Mouse (Mus musculus) forebrain, postnatal 0 days (tissue): Measurements from ENCODE around the gene Agr2. TPM values are rescaled to one million over a fixed set of nuclear protein-coding genes. Genes with fewer than 3 reads are reported as not detected.

ENCODE experiments used
- ATAC-seq: fragments of 200-750 bp; cut with Nextera tagmentation; 2 replicates; pipeline ENCODE4 v1.8.0; 2017; ENCODE audit warnings: mild to moderate bottlenecking, moderate library complexity
- DNase-seq: peaks from one replicate; pipeline ENCODE4 v3.0.0-alpha.2; 2015
- H3K27ac ChIP-seq: fragments of 300-500 bp; sonication (generic); 2 replicates; pipeline ENCODE4 v1.5.1; 2014; ENCODE audit warnings: low read depth, mild to moderate bottlenecking, antibody characterized with exemption, low read length, moderate library complexity, mixed read lengths
- H3K27me3 ChIP-seq: fragments of 300-500 bp; sonication (generic); 2 replicates; pipeline ENCODE4 v1.6.1; 2014; ENCODE audit warnings: mild to moderate bottlenecking, low read length, mixed read lengths; ENCODE audit not compliant: insufficient read depth
- H3K36me3 ChIP-seq: fragments of 300-500 bp; sonication (generic); 2 replicates; pipeline ENCODE4 v1.6.1; 2014; ENCODE audit warnings: mild to moderate bottlenecking, moderate library complexity; ENCODE audit not compliant: insufficient read depth
- H3K4me1 ChIP-seq: fragments of 300-500 bp; sonication (generic); 2 replicates; pipeline ENCODE4 v1.6.1; 2014; ENCODE audit warnings: antibody characterized with exemption; ENCODE audit not compliant: insufficient read depth
- H3K4me2 ChIP-seq: fragments of 300-500 bp; sonication (generic); 2 replicates; pipeline ENCODE4 v1.6.1; 2014; ENCODE audit warnings: low read depth, mild to moderate bottlenecking, moderate library complexity
- H3K4me3 ChIP-seq: fragments of 300-500 bp; sonication (generic); 2 replicates; pipeline ENCODE4 v1.5.1; 2014; ENCODE audit warnings: low read depth, low read length, mixed read lengths
- H3K9ac ChIP-seq: fragments of 300-500 bp; sonication (generic); 2 replicates; pipeline ENCODE4 v1.6.1; 2014; ENCODE audit warnings: mild to moderate bottlenecking
- H3K9me3 ChIP-seq: fragments of 300-500 bp; sonication (generic); 2 replicates; pipeline ENCODE4 v1.6.1; 2016; ENCODE audit warnings: low read length
- CTCF ChIP-seq: sonication (generic); IDR thresholded peaks from 2 replicates; pipeline ENCODE4 v1.5.1; 2016; ENCODE audit warnings: antibody characterized with exemption, control low read depth, low read depth
- WGBS: fragments of 180-500 bp; shearing (Covaris S2); extraction: QIAGEN DNeasy Blood & Tissue Kit; methylation state at CpG from one replicate; pipeline ENCODE4 v1.1.7; 2014; 5-methylcytosine and 5-hydroxymethylcytosine counted together
- polyA plus RNA-seq: library from polyadenylated mRNA; unstranded; fragments of >200 nt; fragmentation: Nextera tagmentation; extraction: Ambion mirVana; gene quantifications from 2 replicates; pipeline ENCODE4 v1.2.1, GENCODE M21; 2015
- total RNA-seq: library from RNA; depleted of rRNA; stranded (reverse); fragments of >200 nt; gene quantifications from 2 replicates; pipeline ENCODE4 v1.2.3, GENCODE M21; 2014

Agr2 gene
- total and polyA plus RNA-seq, 2 experiments from 2014 or later = 0.21 TPM; not detected in 1

DNA sequence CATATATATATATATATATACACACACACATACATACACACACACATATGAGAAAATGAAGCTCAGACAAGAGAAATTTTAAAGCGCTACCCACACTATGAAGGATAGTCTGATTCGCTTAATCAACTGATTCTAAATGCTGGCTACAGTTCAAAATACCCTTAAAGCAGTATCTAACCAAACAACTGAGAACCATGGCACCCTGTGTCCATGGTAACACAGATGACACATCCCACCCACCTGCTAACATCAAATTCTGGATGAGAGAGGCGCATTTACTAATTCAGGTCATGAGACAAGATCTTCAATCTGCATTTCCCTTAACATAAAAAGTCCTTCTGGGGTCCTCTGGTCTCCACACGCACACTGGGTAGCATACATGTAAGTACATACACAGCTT is 33.4 kb downstream of the Agr2 start:
- Histone ChIP-seq H3K36me3 (peaks cover 6% of the 10 kb centered on the region), H3K4me3 (no peak overlapping the region), H3K27me3 (no peaks in the 10 kb centered on the region), H3K27ac (no peak overlapping the region), H3K9me3 (no peaks in the 10 kb centered on the region), H3K4me2 (no peak overlapping the region), H3K4me1 (no peaks in the 10 kb centered on the region), H3K9ac (no peak overlapping the region)
- DNase-seq = no peak
- 86% methylated on average over 4 of the region's 4 CpGs for WGBS
- ATAC-seq = no peak
- no peak for TF ChIP-seq CTCF

DNA sequence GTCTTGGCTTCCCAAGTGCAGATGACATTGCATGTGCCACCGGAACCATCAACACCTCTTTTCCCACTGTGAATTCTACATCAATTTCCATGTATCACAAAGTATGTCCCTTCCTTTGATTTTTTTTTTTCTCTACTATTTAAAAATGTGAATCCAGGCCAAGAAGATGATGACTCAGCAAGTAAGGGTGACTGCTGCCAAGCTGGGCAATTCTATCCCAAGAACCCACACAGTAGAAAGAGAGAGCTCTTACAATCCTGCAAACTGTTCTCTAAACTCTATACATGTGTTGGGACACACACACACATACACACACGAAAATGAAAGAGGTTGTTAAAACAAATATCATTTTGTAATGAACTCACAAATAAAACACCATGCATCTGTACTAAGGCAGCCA is 34.5 kb downstream of the Agr2 start:
- ATAC-seq (no peak), DNase-seq (no peak)
- 89% methylated on average over 2 of the region's 2 CpGs for WGBS
- no peak overlapping the region for H3K4me2 ChIP-seq
- no peaks in the 10 kb centered on the region for H3K36me3 ChIP-seq
- H3K9ac ChIP-seq = no peak overlapping the region
- H3K27me3 ChIP-seq = no peaks in the 10 kb centered on the region
- no peak overlapping the region for H3K27ac ChIP-seq
- H3K4me1 ChIP-seq = no peaks in the 10 kb centered on the region
- TF ChIP-seq CTCF = no peak
- H3K4me3 ChIP-seq = no peak overlapping the region
- H3K9me3 ChIP-seq = no peaks in the 10 kb centered on the region

DNA sequence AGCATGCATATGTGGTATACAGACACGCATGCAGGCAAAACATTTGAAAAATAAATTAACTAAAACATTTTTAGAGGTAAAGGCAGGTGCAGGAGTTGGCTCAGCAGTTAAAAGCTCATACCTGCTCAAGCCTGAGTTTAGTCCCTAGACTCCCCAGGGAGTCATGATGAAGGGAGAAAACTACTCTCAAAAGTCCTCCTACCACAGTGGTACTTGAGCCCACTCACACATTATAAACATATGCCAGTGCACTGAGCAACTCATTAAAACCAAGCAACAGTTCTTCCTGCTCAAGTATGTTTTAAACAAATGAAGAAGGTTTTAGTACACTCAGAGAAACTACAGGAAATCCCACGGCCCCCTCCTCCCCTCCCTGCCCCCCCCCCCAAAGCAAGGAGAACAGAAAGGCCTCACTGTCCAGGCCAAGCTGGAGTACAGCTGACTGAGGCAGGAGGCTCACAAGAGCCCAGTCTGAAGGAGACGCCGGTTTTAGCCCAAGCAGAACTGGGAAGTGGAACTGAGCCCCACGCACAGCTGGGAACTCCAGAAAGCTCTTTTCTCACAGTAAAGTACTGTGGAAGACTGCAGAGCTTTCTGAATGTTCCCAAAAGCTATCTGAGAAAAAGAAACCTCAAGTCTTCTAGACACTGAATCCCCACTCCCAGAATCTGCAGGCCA is 36.4 kb downstream of the Agr2 start:
- no peak for DNase-seq
- no peak overlapping the region for H3K27ac ChIP-seq
- 68% methylated on average over 5 of the region's 5 CpGs for WGBS

DNA sequence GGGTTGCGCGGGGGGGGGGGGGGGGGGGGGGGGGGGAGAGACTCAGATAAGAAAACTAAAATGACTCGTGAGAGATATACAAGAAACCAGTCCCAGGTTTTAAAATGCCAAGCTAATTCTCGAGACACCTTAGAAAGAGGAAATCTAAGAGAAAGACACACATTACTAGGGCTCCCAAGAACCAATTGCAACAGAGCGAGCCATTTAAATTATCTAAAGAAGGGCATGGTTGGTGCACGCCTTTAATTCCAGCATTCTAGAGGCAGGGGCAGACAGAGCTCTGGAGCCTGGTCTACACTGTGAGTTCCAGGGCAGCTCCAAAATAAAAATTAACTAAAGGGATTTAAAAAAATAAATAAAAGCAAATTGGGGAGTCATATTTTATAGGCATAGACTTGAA is 37.0 kb downstream of the Agr2 start:
- no peak for TF ChIP-seq CTCF
- Histone ChIP-seq H3K4me3 (no peak overlapping the region), H3K4me2 (no peak overlapping the region), H3K9me3 (no peaks in the 10 kb centered on the region), H3K27ac (no peak overlapping the region), H3K4me1 (no peaks in the 10 kb centered on the region), H3K27me3 (no peaks in the 10 kb centered on the region), H3K9ac (no peak overlapping the region), H3K36me3 (no peaks in the 10 kb centered on the region)
- WGBS = 86% methylated on average over 4 of the region's 6 CpGs
- ATAC-seq (no peak), DNase-seq (no peak)

More for the DNA sequence above, 36.4 kb downstream of the Agr2 start:
- ATAC-seq = peak; percentile 51
- no peaks in the 10 kb centered on the region for H3K9me3 ChIP-seq
- no peak for TF ChIP-seq CTCF
- H3K4me3 ChIP-seq = no peak overlapping the region
- H3K4me2 ChIP-seq = no peak overlapping the region
- H3K27me3 ChIP-seq = no peaks in the 10 kb centered on the region
- no peak overlapping the region for H3K9ac ChIP-seq
- no peaks in the 10 kb centered on the region for H3K4me1 ChIP-seq
- H3K36me3 ChIP-seq = no peaks in the 10 kb centered on the region

DNA sequence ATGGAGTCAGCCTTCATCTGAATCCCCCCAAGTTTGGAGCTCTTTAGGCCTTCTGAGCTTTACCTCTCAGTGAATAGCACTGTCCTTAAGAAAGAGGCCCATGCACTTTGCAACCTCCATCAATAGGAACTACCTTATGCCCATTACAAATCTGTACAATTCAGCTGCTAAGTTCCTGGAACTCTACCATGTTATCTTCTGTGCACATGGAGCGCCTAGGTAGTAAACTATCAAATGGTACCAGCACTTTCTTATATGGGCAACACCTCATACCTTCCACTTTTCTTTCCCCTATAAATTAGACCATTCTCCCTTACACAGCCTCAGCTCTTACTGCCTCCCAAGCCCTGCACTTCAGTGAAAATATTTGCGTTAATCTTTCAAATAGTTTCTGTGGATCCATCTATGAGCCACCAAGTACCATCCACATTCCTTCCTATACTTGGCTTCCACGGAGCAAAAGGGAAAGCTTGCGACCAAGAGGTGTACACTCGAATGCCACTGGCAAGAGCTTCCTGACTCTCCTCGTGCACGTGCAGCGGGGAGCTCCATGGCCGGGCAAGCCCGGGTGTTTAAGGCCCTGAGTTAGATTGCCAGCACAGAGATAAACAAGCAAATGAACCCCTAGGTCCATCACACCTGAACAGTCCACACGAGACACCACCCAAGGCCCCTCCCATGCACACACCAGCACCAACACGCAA is 38.1 kb downstream of the Agr2 start:
- DNase-seq (no peak), ATAC-seq (no peak)
- TF ChIP-seq CTCF = no peak
- Histone ChIP-seq H3K27me3 (no peaks in the 10 kb centered on the region), H3K36me3 (no peaks in the 10 kb centered on the region), H3K27ac (no peak overlapping the region), H3K4me1 (no peaks in the 10 kb centered on the region), H3K9me3 (no peaks in the 10 kb centered on the region), H3K4me3 (no peak overlapping the region), H3K4me2 (no peak overlapping the region), H3K9ac (no peak overlapping the region)
- WGBS = 93% methylated on average over 12 of the region's 12 CpGs

DNA sequence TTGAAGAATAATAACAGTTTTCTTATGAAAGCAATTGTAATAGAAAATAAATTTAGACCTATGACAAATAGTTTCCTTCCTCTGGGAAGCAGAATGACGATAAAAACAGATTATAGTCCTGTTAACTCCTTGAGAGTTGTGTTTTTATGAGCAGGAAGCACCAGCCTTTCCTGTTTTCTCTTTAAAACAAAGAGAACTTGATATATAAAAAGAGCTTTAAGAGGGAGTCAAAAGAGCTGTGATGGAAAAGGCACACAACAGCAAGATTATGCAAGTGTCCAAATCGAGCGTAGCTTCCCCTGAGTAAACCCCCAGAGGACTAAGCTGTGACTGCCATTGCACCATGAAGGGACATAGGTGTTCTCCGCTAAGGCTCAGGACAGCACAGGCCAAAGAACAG is 39.7 kb downstream of the Agr2 start:
- no peak overlapping the region for H3K27ac ChIP-seq
- 68% methylated on average over 4 of the region's 4 CpGs for WGBS
- no peaks in the 10 kb centered on the region for H3K36me3 ChIP-seq
- H3K9ac ChIP-seq = no peak overlapping the region
- no peaks in the 10 kb centered on the region for H3K4me1 ChIP-seq
- no peaks in the 10 kb centered on the region for H3K27me3 ChIP-seq
- DNase-seq = no peak
- no peaks in the 10 kb centered on the region for H3K9me3 ChIP-seq
- no peak; the same call in 1 of the 2 replicates for ATAC-seq
- TF ChIP-seq CTCF = no peak
- H3K4me3 ChIP-seq = no peak overlapping the region
- H3K4me2 ChIP-seq = no peak overlapping the region

DNA sequence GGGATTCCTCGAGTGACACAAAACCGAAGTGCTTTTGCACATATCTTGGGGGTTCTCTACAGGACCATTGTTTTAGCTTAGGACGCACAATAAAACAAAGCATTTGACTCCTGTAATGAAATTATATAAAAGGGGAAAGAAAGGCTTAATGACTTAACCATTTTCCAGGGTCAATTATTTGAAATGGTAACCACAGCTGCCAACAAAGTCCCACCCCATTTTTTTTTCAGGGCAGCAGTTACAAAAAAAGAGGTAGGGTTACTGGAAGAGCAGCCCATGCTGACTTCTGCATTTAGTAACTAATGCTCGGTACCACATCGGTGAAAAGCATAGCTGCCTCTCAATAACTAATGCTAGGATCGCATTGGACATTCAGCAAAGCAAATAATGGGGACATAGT is 42.8 kb downstream of the Agr2 start:
- H3K27ac ChIP-seq = no peak overlapping the region
- no peaks in the 10 kb centered on the region for H3K27me3 ChIP-seq
- H3K4me3 ChIP-seq = no peak overlapping the region
- H3K4me2 ChIP-seq = no peak overlapping the region
- no peak overlapping the region for H3K9ac ChIP-seq
- WGBS = 96% methylated on average over 6 of the region's 6 CpGs
- no peaks in the 10 kb centered on the region for H3K36me3 ChIP-seq
- no peaks in the 10 kb centered on the region; the same call in 1 of the 2 replicates for H3K4me1 ChIP-seq
- DNase-seq (no peak), ATAC-seq (no peak)
- H3K9me3 ChIP-seq = no peaks in the 10 kb centered on the region
- no peak for TF ChIP-seq CTCF
